Mouse (Mus musculus) brain, adult 2 months (tissue): ENCODE results near the gene Galnt2.
A peak's percentile ranks its signal among the peaks of the same experiment; 100 is the strongest.

ENCODE experiments used
- DNase-seq: peaks from one replicate; pipeline ENCODE4 v3.0.0; 2011; ENCODE audit warnings: low read depth, low spot score

The Galnt2 gene

GRCm38 (mm10) chr8:124231176-124231484 is at the start of gene Galnt2:
Galnt2 (plus strand) TSS chr8:124231391.
- DNase-seq, result peak; percentile 95

- DNase-seq, result no peak
Measured at GRCm38 (mm10) chr8:124181751-124182150, 49.4 kb upstream of the Galnt2 start.

GRCm38 (mm10) chr8:124182224-124182623 is 49.0 kb upstream of the Galnt2 start:
- peak; percentile 77 for DNase-seq

GRCm38 (mm10) chr8:124184078-124184477 is 47.1 kb upstream of the Galnt2 start:
- DNase-seq, result peak; percentile 79

GRCm38 (mm10) chr8:124184507-124184906 is 46.7 kb upstream of the Galnt2 start:
- DNase-seq, result peak; percentile 53

GRCm38 (mm10) chr8:124185081-124185480 is 46.1 kb upstream of the Galnt2 start:
- DNase-seq, result no peak

GRCm38 (mm10) chr8:124190388-124190787 is 40.8 kb upstream of the Galnt2 start:
- no peak for DNase-seq

GRCm38 (mm10) chr8:124192242-124192641 is 38.9 kb upstream of the Galnt2 start:
- DNase-seq, result no peak

GRCm38 (mm10) chr8:124192976-124193375 is 38.2 kb upstream of the Galnt2 start:
- peak; percentile 82 for DNase-seq

GRCm38 (mm10) chr8:124193992-124194391 is 37.2 kb upstream of the Galnt2 start:
- DNase-seq, result no peak

GRCm38 (mm10) chr8:124196195-124196594 is 35.0 kb upstream of the Galnt2 start:
- no peak for DNase-seq

- DNase-seq, result peak; percentile 59
Measured at GRCm38 (mm10) chr8:124196797-124197196, 34.4 kb upstream of the Galnt2 start.

- DNase-seq, result no peak
Measured at GRCm38 (mm10) chr8:124198230-124198629, 33.0 kb upstream of the Galnt2 start.

GRCm38 (mm10) chr8:124200400-124200799 is 30.8 kb upstream of the Galnt2 start:
- peak; percentile 65 for DNase-seq

GRCm38 (mm10) chr8:124201706-124202105 is 29.5 kb upstream of the Galnt2 start:
- no peak for DNase-seq

GRCm38 (mm10) chr8:124202895-124203294 is 28.3 kb upstream of the Galnt2 start:
- no peak for DNase-seq

- peak; percentile 53 for DNase-seq
Measured at GRCm38 (mm10) chr8:124204001-124204601, 27.1 kb upstream of the Galnt2 start.

GRCm38 (mm10) chr8:124212148-124212547 is 19.0 kb upstream of the Galnt2 start:
- DNase-seq, result peak; percentile 39

- no peak for DNase-seq
Measured at GRCm38 (mm10) chr8:124216951-124217350, 14.2 kb upstream of the Galnt2 start.

GRCm38 (mm10) chr8:124229883-124230282 is 1.3 kb upstream of the Galnt2 start:
- DNase-seq, result no peak

GRCm38 (mm10) chr8:124230496-124231175 is 555 bp upstream of the Galnt2 start:
- no peak for DNase-seq

GRCm38 (mm10) chr8:124231485-124232279 is 491 bp downstream of the Galnt2 start:
- DNase-seq, result peak; percentile 42

GRCm38 (mm10) chr8:124232280-124232600 is 1.0 kb downstream of the Galnt2 start:
- no peak for DNase-seq
